Mouse (Mus musculus) heart, embryonic 14.5 days (tissue): Measurements from ENCODE around the gene Gps2. TPM values are rescaled to one million over a fixed set of nuclear protein-coding genes. Genes with fewer than 3 reads are reported as not detected.
A peak's percentile ranks its signal among the peaks of the same experiment; 100 is the strongest.

Experiments used
- ATAC-seq: fragments of 200-750 bp; cut with Nextera tagmentation; 2 replicates; pipeline ENCODE4 v1.8.0; 2017; ENCODE audit warnings: low read depth, moderate TSS enrichment; ENCODE audit not compliant: insufficient number of reproducible peaks, insufficient read depth, low FRiP score
- H3K27ac ChIP-seq, 2 experiments: fragments of 200-500 bp in 1 of 2; fragments of 300-500 bp in 1 of 2; sonication (generic) in 1 of 2; replicated peaks in 1 of 2; 2 replicates each; pipeline ENCODE4 v1.5.1; 2012 to 2014; ENCODE audit warnings: low read depth in 2 of 2, low read length in 2 of 2, control low read depth in 1 of 2, mild to moderate bottlenecking in 1 of 2, mixed read lengths in 1 of 2; ENCODE audit not compliant: control insufficient read depth in 1 of 2, insufficient read depth in 1 of 2
- H3K27me3 ChIP-seq: fragments of 300-500 bp; sonication (generic); 2 replicates; pipeline ENCODE4 v1.6.1; 2014; ENCODE audit warnings: mild to moderate bottlenecking, low read length, control low read depth; ENCODE audit not compliant: control insufficient read depth, insufficient read depth
- H3K36me3 ChIP-seq: fragments of 300-500 bp; sonication (generic); 2 replicates; pipeline ENCODE4 v1.6.1; 2014; ENCODE audit warnings: mild to moderate bottlenecking, control low read depth, low read length, mixed read lengths; ENCODE audit not compliant: control insufficient read depth, insufficient read depth
- H3K4me1 ChIP-seq, 2 experiments: fragments of 200-500 bp in 1 of 2; fragments of 300-500 bp in 1 of 2; sonication (generic) in 1 of 2; 2 replicates each; pipeline ENCODE4 v1.6.1; 2012 to 2014; ENCODE audit warnings: low read length in 2 of 2, control low read depth in 1 of 2, mixed read lengths in 1 of 2; ENCODE audit not compliant: control insufficient read depth in 2 of 2, insufficient read depth in 2 of 2
- H3K4me2 ChIP-seq: fragments of 300-500 bp; sonication (generic); 2 replicates; pipeline ENCODE4 v1.6.1; 2014; ENCODE audit warnings: mild to moderate bottlenecking, low read length
- H3K4me3 ChIP-seq, 2 experiments: fragments of 200-500 bp in 1 of 2; fragments of 300-500 bp in 1 of 2; sonication (generic) in 1 of 2; 2 replicates each; pipeline ENCODE4 v1.5.1; 2012 to 2014; ENCODE audit warnings: low read length in 2 of 2, mild to moderate bottlenecking in 2 of 2, control low read depth in 1 of 2, low read depth in 1 of 2, moderate library complexity in 1 of 2; ENCODE audit not compliant: control insufficient read depth in 1 of 2, insufficient read depth in 1 of 2
- H3K9ac ChIP-seq: fragments of 300-500 bp; sonication (generic); 2 replicates; pipeline ENCODE4 v1.6.1; 2014; ENCODE audit warnings: mild to moderate bottlenecking, low read length
- H3K9me3 ChIP-seq: fragments of 300-500 bp; sonication (generic); 2 replicates; pipeline ENCODE4 v1.6.1; 2016; ENCODE audit warnings: low read length, control low read depth; ENCODE audit not compliant: control insufficient read depth
- WGBS: fragments of 180-500 bp; shearing (Covaris S2); extraction: QIAGEN DNeasy Blood & Tissue Kit; methylation state at CpG from one replicate; pipeline ENCODE4 v1.1.7; 2014; 5-methylcytosine and 5-hydroxymethylcytosine counted together
- polyA plus RNA-seq: library from polyadenylated mRNA; unstranded; fragments of >200 nt; fragmentation: Nextera tagmentation; extraction: Ambion mirVana; gene quantifications from 2 replicates; pipeline ENCODE4 v1.2.1, GENCODE M21; 2014

Gene Gps2
- polyA plus RNA-seq, 1 experiment from 2014 or later: 45.2 TPM

DNA sequence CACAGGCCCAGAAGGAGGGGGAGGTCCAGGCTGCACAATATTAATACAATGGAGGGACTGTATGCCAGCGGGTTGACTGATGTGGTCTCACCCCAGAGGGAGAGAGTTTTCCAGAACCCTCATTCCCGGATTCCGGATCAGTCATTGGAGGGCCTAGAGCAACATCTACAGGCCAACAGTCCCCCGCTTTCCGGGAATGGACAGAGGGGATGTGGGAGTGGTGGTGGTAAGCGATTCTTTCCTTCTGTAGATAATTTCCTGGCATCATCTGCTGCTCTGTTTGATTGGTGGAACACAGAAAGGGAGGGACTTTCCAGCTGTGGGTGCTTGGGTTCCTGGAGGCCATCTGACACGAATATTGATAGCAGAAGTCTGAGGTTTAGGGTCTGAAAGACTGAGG lies 37.5 kb upstream of the Gps2 start:
- ATAC-seq: peak; percentile 18; the same call in 1 of the 2 replicates
- Histone ChIP-seq H3K4me3 (no peak overlapping the region), H3K4me1 (peaks cover 12 to 27% of the 10 kb centered on the region in 2 experiments), H3K36me3 (no peaks in the 10 kb centered on the region), H3K27ac (peak overlapping the region; percentile 62 to 73), H3K9me3 (no peaks in the 10 kb centered on the region), H3K27me3 (no peaks in the 10 kb centered on the region), H3K4me2 (peak overlapping the region; percentile 53), H3K9ac (0 out of 2 replicates have a peak overlapping the region, but pooled peaks have one; percentile 4)
- WGBS: 44% methylated on average over 7 of the region's 7 CpGs

DNA sequence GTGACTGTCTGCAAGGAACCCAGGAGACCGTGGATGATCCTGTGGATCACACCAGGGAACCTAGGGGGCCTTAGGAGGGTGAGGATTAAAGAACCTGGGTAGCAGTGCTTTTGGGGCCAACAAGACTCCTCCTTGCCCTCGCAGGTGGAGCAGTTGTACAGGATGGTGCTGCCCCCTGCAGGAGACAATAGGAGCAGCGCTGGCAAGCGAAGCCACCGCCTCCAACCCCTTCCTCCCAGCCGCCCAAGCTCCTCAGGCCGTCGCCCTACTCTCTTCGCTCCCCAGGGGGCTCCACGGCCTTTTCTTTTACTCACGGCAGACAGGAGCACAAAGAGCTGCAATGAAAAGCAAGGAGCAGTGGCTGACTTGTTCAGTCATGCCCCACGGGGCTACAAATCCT lies 36.8 kb upstream of the Gps2 start:
- H3K4me3 ChIP-seq: no peak overlapping the region
- no peak; the same call in 1 of the 2 replicates for ATAC-seq
- H3K4me1 ChIP-seq: peaks cover 19 to 31% of the 10 kb centered on the region in 2 experiments
- no peaks in the 10 kb centered on the region for H3K9me3 ChIP-seq
- peak overlapping the region; percentile 62 to 73 for H3K27ac ChIP-seq
- H3K9ac ChIP-seq: peak overlapping the region; percentile 31; the same call in 1 of the 2 replicates
- WGBS: 3% methylated on average over 11 of the region's 12 CpGs
- peak overlapping the region; percentile 53 for H3K4me2 ChIP-seq
- H3K36me3 ChIP-seq: no peaks in the 10 kb centered on the region
- no peaks in the 10 kb centered on the region for H3K27me3 ChIP-seq

GRCm38 (mm10) chr11:69877878-69878277 lies 35.8 kb upstream of the Gps2 start, which contains the start of gene Tmem95:
Tmem95 (minus strand) TSS chr11:69878018.
- Histone ChIP-seq H3K4me3 (no peak within 1 kb of the TSS), H3K9ac (peak within 1 kb of the TSS; percentile 31; the same call in 1 of the 2 replicates), H3K4me2 (peak within 1 kb of the TSS; percentile 86), H3K27me3 (no peaks in the 10 kb centered on the region), H3K27ac (peak within 1 kb of the TSS in 1 of 2 experiments; percentile 73; a peak in 2 of 4 replicates), H3K4me1 (peaks cover 19 to 32% of the 10 kb centered on the region in 2 experiments), H3K36me3 (no peaks in the 10 kb centered on the region), H3K9me3 (no peaks in the 10 kb centered on the region)
- no peak for ATAC-seq
- 86% methylated on average over 11 of the region's 11 CpGs for WGBS

DNA sequence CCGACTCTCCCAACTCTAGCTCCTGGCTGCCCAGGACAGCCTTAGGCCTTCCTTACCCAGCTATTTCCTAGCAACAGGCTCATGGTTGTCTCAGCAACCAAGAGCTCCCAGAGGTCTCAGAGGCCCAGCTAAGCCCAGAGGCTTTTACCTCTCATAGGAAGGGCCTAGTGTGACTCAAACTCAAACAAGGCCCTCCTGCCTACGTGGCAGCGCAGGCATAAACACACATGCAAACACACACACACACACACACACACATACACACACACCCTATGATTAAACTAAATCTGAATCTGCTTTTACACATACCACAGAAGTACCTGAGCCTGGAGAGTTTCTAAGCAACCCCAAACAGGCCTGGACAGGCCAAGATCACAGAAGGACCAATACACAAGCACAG lies 35.3 kb upstream of the Gps2 start:
- no peak overlapping the region for H3K27ac ChIP-seq
- H3K9me3 ChIP-seq: no peaks in the 10 kb centered on the region
- H3K9ac ChIP-seq: no peak overlapping the region; the same call in 1 of the 2 replicates
- H3K4me1 ChIP-seq: peaks cover 19 to 32% of the 10 kb centered on the region in 2 experiments
- WGBS: 91% methylated on average over 3 of the region's 3 CpGs
- no peak for ATAC-seq
- no peaks in the 10 kb centered on the region for H3K27me3 ChIP-seq
- no peaks in the 10 kb centered on the region for H3K36me3 ChIP-seq
- H3K4me3 ChIP-seq: no peak overlapping the region
- no peak overlapping the region for H3K4me2 ChIP-seq

- peak overlapping the region; percentile 86 for H3K4me2 ChIP-seq
Measured at GRCm38 (mm10) chr11:69878952-69879351, 34.7 kb upstream of the Gps2 start.

DNA sequence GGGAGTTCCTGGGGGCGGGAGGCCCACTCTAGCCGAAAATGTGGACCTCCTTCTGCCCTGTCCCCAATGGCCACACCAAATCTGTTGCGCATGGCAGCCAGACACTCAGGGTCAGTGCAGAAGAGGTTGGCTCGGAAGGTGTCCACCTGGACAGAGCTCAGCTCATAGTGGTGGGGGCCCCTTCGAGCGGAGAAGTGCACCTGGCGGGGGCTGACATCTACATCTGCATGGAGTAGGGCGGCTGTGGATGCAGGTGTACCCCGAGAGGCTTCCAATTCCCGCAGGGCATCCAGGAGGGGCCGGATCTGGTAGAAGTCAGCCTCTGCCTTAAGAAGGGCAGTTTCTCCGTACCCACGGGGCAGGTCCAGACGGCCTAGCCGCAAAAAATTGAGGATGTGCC lies 34.0 kb upstream of the Gps2 start:
- H3K36me3 ChIP-seq: no peaks in the 10 kb centered on the region
- H3K4me2 ChIP-seq: peak overlapping the region; percentile 86
- H3K9ac ChIP-seq: peak overlapping the region; percentile 79
- H3K4me3 ChIP-seq: peak overlapping the region; percentile 59 to 69
- no peak overlapping the region for H3K27ac ChIP-seq
- peaks cover 25 to 36% of the 10 kb centered on the region in 2 experiments for H3K4me1 ChIP-seq
- no peak for ATAC-seq
- H3K27me3 ChIP-seq: no peaks in the 10 kb centered on the region
- H3K9me3 ChIP-seq: no peaks in the 10 kb centered on the region
- WGBS: 55% methylated on average over 15 of the region's 15 CpGs

More at GRCm38 (mm10) chr11:69878952-69879351, 34.7 kb upstream of the Gps2 start:
- Histone ChIP-seq H3K4me1 (peaks cover 20 to 32% of the 10 kb centered on the region in 2 experiments), H3K9ac (peak overlapping the region; percentile 79; the same call in 1 of the 2 replicates), H3K9me3 (no peaks in the 10 kb centered on the region), H3K36me3 (no peaks in the 10 kb centered on the region), H3K4me3 (peak overlapping the region in 1 of 2 experiments; percentile 59; a peak in 1 of 4 replicates), H3K27ac (no peak overlapping the region), H3K27me3 (no peaks in the 10 kb centered on the region)
- 86% methylated on average over 6 of the region's 6 CpGs for WGBS
- no peak for ATAC-seq

GRCm38 (mm10) chr11:69880506-69880852 lies 33.2 kb upstream of the Gps2 start:
- H3K27ac ChIP-seq: peak overlapping the region; percentile 91
- under 1% methylated on average over 18 of the region's 18 CpGs for WGBS
- no peaks in the 10 kb centered on the region for H3K27me3 ChIP-seq
- H3K4me2 ChIP-seq: peak overlapping the region; percentile 86
- peak overlapping the region; percentile 79 for H3K9ac ChIP-seq
- peak overlapping the region; percentile 59 to 69 for H3K4me3 ChIP-seq
- no peaks in the 10 kb centered on the region for H3K36me3 ChIP-seq
- peaks cover 25 to 36% of the 10 kb centered on the region in 2 experiments for H3K4me1 ChIP-seq
- no peaks in the 10 kb centered on the region for H3K9me3 ChIP-seq
- ATAC-seq: peak; percentile 54
